Mouse (Mus musculus): ENCODE data around the gene Golga5.

Golga5 gene

DNA sequence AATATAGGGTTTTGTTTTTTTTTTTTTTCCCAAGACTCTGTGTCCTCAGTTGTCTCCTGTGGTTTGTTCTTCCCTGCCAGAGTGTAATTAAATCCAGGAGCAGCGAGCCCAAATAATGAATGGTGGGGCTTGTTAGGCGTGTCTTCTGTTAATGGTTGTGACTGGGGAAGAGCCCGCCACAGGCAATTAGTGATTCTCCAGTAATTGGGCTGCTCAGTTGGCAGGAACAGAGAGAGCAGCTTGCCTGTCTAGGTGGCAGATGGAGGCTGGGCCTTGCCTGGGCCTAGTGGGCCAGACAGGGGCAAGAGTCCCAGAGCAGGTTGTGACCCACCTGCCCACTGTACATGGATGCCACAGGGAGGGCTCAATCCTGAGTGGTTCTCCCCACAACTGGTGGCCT is 42.4 kb downstream of the Golga5 start:
- no peak for DNase-seq (ENCODE audit: low spot score in 2 of 2)

DNA sequence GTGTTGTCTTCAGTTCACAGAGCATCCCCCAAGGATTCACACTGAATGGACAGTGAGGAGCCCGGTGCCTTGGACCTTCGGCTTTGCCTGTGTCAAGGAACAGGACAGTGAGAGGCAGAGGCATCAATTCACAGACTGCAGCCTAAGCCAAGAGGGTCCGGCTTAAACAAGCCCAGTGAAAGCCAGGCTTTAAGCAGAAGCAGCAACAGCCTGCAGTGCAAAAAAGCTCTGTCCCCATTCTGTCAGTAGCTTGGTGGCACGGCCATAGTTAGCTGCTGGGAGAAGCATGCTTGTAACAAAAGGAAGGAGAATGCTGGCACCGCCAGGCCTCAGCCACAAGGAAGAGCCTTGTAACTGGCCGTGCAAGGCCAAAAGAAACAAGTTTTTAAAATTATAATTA is 45.2 kb downstream of the Golga5 start:
- DNase-seq (ENCODE audit: low spot score in 2 of 2): no peak

DNA sequence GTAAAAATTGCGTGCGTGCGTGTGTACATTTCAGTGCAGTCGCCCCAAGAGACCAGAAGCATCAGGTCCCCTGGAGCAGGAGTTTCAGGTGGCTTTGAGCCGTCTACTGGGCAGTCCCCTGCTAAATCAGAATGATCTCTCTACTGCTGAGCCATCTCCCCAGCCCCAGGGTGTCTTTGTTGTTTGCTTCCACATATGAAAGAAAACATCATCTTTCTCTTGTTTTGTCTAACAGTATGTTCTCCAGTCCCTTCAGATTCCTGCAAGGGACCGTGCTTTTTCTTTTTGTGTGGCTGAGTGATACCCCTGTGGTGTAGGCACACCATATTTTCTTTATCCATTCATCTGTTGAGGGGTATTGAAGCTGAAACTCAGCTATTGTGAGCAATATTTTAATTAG is 45.8 kb downstream of the Golga5 start:
- no peak for DNase-seq (ENCODE audit: low spot score in 2 of 2)

DNA sequence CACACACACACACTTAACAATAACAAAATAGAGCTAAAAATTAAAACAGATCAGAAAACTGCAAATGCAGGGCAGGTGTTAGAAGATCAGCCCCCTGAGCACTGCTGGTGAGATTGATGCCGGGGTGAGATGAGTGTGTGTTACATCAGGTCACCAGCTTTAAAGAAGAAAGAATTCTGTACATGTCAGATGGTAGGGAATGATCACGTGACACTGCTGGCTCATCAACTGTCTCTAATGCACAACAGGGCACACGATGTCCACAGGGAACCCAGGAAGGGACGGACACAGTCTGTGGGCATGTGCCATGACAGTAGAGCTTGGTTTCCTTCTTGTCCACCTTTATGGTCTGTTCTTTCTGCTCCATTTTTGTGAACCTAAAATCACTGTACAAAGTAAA is 47.2 kb downstream of the Golga5 start:
- no peak for DNase-seq (ENCODE audit: low spot score in 2 of 2)

DNA sequence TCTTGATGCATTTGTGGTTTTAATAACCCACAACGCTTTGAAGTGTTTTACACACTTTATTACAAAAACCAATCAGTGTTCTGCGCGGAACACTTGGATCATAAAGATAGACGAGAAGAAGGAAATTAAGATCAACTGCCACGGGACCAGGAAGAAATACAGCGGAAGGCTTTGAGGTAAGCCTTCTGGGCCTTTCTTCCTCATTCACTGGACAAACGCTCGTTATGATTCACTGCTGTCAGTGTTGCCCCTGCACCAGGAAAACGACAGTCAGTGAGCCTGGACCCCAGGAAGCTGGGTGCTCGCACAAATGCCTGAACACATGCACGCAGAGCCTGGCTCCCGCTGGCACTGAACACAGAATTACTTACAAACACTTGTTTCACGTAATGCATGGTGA is 48.7 kb downstream of the Golga5 start:
- no peak for DNase-seq (ENCODE audit: low spot score in 2 of 2)

DNA sequence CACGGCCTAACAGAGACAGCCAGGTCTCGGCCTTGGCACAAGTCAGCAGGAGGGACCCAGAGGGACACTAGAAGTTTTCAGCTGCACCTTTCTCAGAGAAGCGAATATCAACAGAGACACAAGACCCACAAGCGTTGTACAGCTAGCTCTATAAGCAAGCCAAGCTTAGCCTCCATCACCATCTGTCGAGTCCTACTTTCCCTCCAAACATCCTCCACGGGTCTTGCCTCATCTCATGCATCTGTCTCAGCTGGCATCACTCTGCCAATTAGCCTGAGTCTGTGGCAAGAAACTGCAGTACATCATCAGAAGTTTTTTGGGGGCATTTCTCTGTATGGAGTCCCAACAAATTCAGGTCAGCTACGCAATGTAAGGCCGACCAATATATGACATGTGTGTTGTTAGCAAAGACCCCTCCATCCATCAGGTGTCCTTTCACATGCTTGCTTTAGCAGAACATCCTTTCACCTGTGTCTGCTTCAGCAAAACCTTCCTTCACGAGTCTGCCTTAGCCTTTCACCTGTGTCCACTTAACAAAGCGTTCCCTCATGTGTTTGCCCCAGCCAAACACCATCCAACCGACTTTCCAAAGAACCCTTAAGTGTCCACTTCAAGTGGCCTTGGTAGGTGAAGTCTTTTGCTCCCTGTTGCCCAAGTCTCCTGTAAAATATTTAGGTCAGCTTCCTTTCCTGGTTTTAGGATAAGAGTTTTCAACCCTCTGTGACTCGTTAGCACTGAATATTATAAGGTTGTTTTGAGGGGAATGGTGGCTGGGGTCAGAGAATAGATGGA is 51.2 kb downstream of the Golga5 start:
- no peak for DNase-seq (ENCODE audit: low spot score in 2 of 2)

GRCm38 (mm10) chr12:102521777-102522319 is 52.9 kb downstream of the Golga5 start:
- no peak for DNase-seq (ENCODE audit: low spot score in 2 of 2)

GRCm38 (mm10) chr12:102524216-102524615 is 55.3 kb downstream of the Golga5 start:
- DNase-seq (ENCODE audit: low spot score in 2 of 2): no peak

GRCm38 (mm10) chr12:102524760-102525159 is 55.8 kb downstream of the Golga5 start:
- DNase-seq (ENCODE audit: low spot score in 2 of 2): no peak

DNA sequence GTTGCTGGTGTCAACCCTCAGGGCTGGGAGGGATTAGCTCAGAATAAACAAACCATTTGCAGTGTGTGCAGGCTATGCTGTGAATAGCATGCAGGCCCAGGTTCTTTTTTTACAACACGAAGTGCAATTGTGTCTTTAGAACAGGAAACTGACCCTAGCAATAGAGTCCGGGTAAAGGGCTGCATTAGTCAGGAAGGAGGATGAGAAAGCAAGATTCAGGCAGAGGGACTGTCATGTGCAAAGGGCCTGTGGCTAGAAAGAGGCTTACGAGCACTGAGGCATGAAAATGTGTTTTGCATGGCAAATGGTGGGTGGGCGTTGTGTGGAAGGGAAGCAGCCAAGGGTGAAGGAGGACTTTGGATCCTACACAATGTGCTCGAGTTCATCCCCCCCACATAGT is 59.1 kb downstream of the Golga5 start:
- DNase-seq (ENCODE audit: low spot score in 2 of 2): no peak

DNA sequence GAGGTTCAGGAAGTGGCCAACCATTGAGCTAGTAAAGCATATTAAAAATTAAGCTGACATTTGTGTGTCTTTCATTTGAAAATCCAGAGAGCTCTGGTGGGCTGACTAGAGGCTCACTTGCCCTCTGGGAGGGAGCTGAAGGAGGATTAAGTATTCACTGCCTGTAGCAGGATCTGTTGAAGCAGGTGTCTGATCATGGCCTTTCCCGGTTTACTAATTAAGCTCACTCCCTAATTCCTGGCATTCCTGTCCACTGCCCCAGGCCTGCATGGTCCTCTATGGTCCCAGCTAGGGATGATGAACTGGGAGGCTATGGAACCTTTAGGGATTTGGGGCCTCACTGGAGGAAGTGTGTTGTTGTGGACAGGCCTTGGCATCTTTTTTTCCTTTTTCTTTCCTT is 66.9 kb downstream of the Golga5 start:
- no peak for DNase-seq (ENCODE audit: low spot score in 2 of 2)

GRCm38 (mm10) chr12:102540278-102540677 is 71.3 kb downstream of the Golga5 start:
- DNase-seq (ENCODE audit: low spot score in 2 of 2): no peak

DNA sequence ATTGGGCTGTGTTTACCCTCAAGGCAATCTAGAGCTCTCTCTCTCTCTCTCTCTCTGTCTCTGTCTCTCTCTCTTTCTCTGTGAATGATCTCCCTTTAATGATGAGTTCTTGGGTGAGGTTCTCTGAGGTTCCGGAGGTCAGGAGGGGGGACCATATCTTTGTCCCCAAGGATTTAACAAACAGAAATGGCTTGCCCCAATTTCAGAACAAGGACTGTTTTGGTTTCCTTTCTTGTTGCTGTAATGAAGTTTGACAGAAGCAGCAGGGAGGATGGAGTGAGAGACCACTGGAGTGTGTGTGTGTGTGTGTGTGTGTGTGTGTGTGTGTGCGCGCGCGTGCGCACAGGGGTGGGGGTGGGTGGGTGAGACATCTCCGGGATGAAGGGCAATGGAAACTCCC is 72.2 kb downstream of the Golga5 start:
- DNase-seq (ENCODE audit: low spot score in 2 of 2): no peak

- DNase-seq (ENCODE audit: low spot score in 2 of 2): no peak
Measured at GRCm38 (mm10) chr12:102545122-102545521, 76.2 kb downstream of the Golga5 start.

All from natural killer cell, adult 2 months (primary cell).